Mouse (Mus musculus): ENCODE data around the gene Fem1a.

The Fem1a gene

GRCm38 (mm10) chr17:56256239-56256881 lies at the start of gene Fem1a:
Gene Fem1a (plus strand): TSS chr17:56256810.
- peak; percentile 98 for DNase-seq (ENCODE audit: low spot score)

GRCm38 (mm10) chr17:56206986-56207674 lies 49.5 kb upstream of the Fem1a start:
- DNase-seq (ENCODE audit: low spot score) = no peak

- no peak for DNase-seq (ENCODE audit: low spot score)
These were observed 48.6 kb upstream of the Fem1a start for GRCm38 (mm10) chr17:56207963-56208530.

- DNase-seq (ENCODE audit: low spot score) = no peak
These were observed 47.8 kb upstream of the Fem1a start for GRCm38 (mm10) chr17:56208821-56209220.

- no peak for DNase-seq (ENCODE audit: low spot score)
These were observed 45.5 kb upstream of the Fem1a start for GRCm38 (mm10) chr17:56211090-56211489.

GRCm38 (mm10) chr17:56212676-56213075 lies 43.9 kb upstream of the Fem1a start:
- no peak for DNase-seq (ENCODE audit: low spot score)

- DNase-seq (ENCODE audit: low spot score) = no peak
These were observed 42.4 kb upstream of the Fem1a start for GRCm38 (mm10) chr17:56214229-56214628.

- no peak for DNase-seq (ENCODE audit: low spot score)
These were observed 38.9 kb upstream of the Fem1a start for GRCm38 (mm10) chr17:56217670-56218069.

- peak; percentile 96 for DNase-seq (ENCODE audit: low spot score)
These were observed 38.0 kb upstream of the Fem1a start, which contains the start of gene Dpp9 for GRCm38 (mm10) chr17:56218377-56219191. Gene Dpp9 (minus strand): TSS chr17:56218905.

- no peak for DNase-seq (ENCODE audit: low spot score)
These were observed 37.4 kb upstream of the Fem1a start for GRCm38 (mm10) chr17:56219251-56219650.

- DNase-seq (ENCODE audit: low spot score) = no peak
These were observed 36.8 kb upstream of the Fem1a start for GRCm38 (mm10) chr17:56219805-56220204.

- DNase-seq (ENCODE audit: low spot score) = no peak
These were observed 31.7 kb upstream of the Fem1a start for GRCm38 (mm10) chr17:56224916-56225315.

- no peak for DNase-seq (ENCODE audit: low spot score)
These were observed 30.0 kb upstream of the Fem1a start for GRCm38 (mm10) chr17:56226566-56226965.

GRCm38 (mm10) chr17:56229943-56230342 lies 26.7 kb upstream of the Fem1a start:
- DNase-seq (ENCODE audit: low spot score) = no peak

GRCm38 (mm10) chr17:56233389-56233788 lies 23.2 kb upstream of the Fem1a start:
- no peak for DNase-seq (ENCODE audit: low spot score)

GRCm38 (mm10) chr17:56233818-56234469 lies 22.7 kb upstream of the Fem1a start:
- DNase-seq (ENCODE audit: low spot score) = peak; percentile 95

GRCm38 (mm10) chr17:56241541-56242401 lies 14.8 kb upstream of the Fem1a start:
- peak; percentile 94 for DNase-seq (ENCODE audit: low spot score)

GRCm38 (mm10) chr17:56245608-56246007 lies 11.0 kb upstream of the Fem1a start:
- DNase-seq (ENCODE audit: low spot score) = no peak

GRCm38 (mm10) chr17:56251136-56251829 lies 5.3 kb upstream of the Fem1a start:
- DNase-seq (ENCODE audit: low spot score) = peak; percentile 71

GRCm38 (mm10) chr17:56254695-56255094 lies 1.9 kb upstream of the Fem1a start:
- DNase-seq (ENCODE audit: low spot score) = no peak

Data from embryo, embryonic 10 days (tissue).